Mouse (Mus musculus) neutrophil, adult 5-6 weeks (primary cell): Measurements from ENCODE around the gene Lrrc4. TPM values are rescaled to one million over a fixed set of nuclear protein-coding genes. Genes with fewer than 3 reads are reported as not detected.

Experiments
- ATAC-seq: fragments of 151-379, 151-347 bp; 2 replicates; pipeline ENCODE4 v1.8.0; 2017; ENCODE audit warnings: mild to moderate bottlenecking, moderate TSS enrichment; ENCODE audit not compliant: insufficient number of reproducible peaks, poor library complexity, low FRiP score, severe bottlenecking; ENCODE audit errors: extremely low read depth
- total RNA-seq: library from RNA; stranded (forward); fragments of 200-1000 nt; gene quantifications from 2 replicates; pipeline ENCODE4 v1.2.3, GENCODE M21; 2017

The Lrrc4 gene
- total RNA-seq, 1 experiment from 2014 or later = not detected

DNA sequence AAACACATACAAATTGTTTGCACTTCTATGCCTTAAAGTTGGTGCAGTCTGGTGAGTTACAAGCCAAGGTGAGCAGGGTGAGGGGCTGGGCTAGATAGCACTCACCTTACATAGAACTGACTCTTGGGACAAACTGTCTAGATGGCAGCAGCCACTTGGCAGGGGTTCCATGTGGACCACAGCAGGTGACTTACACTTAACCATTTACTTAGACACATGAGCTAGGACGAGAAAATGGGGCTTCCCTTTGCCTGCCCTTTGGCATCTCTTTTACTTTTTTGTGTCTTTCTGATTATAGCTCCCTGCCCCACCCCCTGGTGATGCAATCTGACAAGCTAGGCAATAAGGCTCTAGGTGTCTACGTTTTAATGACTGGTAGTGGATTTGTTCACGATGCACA, 82.3 kb downstream of the Lrrc4 start:
- ATAC-seq = no peak

DNA sequence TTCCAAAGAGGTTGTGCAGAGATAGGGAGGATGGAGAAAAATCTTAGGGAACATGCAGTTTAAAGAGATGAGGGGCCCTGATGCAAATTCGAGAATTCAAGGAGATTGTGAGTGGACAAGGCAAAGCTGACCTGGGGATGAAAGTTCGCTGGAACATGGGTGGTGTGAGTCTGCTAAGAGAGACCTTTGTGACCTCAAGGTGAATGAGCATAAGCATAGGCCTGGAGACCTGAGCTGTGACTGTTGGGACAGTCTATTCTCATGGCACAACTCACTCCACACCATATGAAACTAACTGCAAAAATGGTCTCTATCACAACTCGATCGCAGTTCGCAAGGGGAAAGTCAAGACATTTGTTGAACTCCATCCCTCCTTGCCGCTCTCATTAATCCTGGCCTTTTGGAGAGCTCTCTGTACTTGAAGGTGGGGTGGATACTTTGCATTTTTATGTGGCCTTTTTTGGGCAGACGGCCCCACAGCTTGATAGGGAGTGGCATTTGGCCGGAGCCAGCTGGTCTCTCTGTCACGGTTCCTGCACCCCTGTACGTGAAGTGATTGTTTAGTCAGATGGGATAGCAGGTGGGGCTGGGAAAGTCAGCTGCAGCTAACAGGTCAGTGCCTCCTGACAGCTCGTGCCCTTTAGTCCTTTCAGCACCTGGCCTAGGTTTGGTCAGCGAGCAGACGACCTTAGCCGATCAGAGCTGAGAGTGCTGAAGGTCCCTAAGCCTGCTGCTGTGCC, 83.4 kb downstream of the Lrrc4 start:
- ATAC-seq = no peak

DNA sequence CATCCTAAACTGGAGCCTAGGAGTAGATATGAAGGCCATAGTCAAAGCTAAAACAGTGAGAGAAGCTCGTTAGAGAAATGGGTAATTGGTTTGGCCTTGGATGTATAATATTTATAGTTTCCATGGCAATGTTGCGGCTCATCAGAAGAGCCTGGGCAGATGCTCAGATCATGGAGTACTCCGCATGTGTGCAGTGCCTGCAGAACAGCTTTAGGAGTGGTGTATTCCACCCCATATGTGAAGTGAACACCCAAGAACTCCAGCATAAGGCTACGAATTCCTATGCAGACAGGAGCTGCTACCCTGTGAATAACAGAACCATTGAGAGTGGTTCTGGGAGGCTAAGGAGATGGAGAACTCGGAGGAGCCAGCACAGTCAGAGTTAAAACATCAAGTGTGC, 84.5 kb downstream of the Lrrc4 start:
- ATAC-seq = no peak

DNA sequence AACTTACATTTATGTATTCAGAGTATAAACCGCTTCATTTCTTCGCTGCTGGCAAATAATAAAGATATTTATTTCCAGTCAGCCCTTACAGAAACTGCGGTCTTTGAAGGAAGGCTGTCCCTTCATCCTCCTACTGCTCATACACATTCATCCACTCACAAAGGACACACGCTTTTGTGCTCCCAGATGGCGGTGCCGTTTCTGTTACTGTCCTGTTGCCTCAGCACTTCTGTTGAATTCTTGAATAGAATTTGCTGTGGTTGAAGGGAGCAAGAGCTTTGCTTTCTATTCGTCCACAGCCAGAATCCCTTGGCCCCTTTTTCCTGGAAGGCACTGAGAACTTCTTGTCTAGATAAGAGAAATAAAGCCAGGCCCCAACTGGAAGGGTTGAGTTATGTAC, 85.7 kb downstream of the Lrrc4 start:
- ATAC-seq = no peak

DNA sequence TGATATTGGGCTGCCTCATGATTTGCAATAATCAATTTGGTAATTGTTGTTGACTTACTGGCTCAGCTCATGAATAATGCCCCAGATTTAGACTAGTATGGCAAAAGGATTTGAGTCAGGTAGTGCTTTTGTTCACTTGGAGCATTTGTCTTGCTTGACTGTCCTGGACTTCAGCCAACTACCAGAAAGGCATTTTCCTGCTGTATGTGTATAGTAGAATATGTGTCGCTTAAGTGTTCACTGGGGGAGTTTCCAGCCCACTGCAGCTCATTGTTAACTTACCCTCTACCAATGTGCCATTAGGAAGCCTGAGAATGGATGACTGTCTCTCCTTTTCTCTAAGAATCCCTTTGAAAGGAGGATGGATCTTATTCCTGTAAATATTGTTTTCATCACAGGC, 88.0 kb downstream of the Lrrc4 start:
- no peak for ATAC-seq

DNA sequence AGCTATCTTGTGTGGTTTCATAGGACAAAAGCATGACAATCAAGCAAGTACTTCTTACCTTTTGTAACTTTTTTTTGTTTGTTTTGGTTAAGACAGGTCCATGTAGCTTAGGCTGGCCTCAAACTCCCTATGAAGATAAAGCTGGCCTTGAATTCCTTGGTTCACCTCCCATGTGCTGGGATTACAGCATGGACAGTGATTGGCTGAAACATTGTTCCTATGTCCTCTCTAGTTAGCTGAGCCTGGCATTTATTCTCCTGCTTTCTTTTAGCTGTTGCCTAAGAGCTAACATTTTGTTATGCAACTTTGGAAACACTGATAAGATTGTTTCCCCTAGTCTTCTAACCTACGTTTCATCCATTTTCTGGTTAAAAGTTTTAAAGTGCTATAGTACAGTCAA, 93.9 kb downstream of the Lrrc4 start:
- ATAC-seq = no peak

DNA sequence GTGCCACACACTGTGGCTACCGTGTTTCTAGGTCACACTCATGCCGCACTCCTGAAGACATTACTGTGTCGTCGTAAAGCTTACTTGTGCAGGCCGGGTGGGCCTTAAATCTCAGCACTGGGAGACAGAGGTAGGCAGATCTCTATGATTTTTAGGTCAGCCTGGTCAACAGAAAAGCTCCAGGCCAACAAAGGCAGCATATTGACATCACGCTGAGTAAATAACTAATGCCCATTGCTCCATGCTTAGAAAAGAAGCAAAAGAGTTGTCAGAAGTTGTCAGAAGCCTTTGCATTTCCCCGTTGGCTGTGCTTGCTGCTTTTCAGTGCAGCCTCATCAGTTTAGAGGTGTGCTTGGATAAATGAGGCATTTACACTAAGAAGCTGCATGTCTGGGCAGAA, 94.9 kb downstream of the Lrrc4 start:
- no peak for ATAC-seq

DNA sequence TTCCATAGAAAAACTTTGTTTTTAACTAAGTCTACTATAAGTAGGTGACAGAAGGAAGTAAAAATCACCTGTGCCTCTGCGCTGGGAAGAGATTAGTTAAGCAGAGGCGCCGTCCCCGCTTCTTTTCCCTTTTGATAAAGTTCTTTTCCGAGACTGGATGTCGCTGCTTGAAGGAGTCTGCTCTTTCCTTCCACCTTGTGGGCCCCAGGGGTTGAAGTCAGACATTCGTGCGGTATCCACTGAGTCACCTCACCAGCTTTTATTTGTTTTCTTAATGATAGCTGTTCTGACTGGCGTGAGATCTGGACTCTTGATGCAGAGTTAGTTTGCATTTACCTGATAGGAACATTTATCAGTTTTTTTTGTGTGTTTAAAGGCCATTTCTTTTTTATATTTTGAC, 96.4 kb downstream of the Lrrc4 start:
- no peak for ATAC-seq

DNA sequence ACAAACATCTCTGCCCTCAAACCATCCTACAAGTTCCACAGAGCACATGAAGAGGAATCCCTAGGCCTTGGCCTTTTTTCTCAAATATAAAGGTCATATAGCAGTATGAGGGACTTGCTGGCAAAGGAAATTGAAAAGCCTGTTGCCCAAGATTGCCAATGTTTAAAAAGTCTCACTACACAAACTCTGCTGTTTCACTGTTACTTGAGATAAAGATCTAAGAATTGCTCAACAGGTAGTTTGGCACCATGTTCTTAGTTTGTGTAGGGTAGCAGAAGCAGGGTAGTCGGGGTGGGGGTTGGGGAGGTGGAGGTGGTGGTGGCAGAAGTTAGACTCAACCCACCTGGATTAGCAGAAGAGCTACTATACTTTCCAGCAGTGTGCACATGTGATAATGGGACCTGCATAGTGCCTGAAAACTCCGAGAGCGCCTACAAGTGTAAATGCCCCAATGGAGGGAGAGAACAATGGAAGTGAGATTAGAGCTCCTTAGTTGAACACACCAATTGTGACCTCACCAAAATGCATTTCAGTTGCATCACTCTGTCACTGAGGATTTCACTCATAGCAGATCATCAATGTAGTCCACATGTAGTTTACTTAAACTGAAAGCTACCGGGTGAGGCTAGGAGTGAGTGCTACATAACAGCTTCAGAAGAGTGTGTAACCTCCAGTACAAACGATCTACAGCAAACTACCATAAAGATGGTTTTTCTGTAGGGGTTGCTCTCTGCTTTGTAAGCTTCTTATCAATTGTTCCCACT, 97.5 kb downstream of the Lrrc4 start:
- ATAC-seq = no peak

DNA sequence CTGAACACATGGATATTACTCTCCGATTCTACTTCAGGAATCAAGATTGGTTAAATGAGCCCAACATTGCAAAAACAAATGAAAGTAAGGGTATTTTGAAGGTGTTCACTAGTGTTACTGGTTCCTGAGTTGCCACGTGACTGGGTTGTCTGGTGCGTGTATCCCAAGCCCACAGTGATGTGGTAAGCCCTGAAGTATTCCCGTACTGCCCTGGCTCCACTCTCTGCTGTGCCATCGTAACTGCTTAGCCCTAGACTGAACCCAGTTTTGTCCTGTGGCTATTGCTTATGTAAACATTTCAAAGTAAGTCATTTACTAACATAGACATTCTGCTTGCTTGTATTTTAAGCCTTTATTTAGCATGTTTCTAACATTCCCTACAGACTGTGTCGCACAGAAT, 100.3 kb downstream of the Lrrc4 start:
- no peak for ATAC-seq

DNA sequence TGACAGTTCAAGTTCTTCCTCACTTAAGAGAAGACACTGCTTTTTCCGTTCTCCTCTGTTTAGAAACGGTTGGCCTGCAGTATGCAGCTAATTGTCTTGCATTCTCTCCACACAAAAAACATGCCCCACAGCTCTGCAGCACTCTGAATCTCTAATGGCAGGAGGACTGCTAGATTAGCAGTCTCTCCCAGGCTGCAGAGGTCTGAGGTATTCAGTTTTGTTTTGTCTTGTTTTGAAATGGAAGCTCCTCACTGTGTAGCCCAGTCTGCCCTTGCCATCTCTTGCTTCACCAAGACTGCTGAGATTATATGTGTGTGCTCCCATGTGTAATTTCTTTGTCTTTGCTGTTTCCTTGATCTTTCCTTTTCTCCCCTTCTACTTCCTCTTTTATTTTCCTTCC, 101.9 kb downstream of the Lrrc4 start:
- no peak for ATAC-seq

DNA sequence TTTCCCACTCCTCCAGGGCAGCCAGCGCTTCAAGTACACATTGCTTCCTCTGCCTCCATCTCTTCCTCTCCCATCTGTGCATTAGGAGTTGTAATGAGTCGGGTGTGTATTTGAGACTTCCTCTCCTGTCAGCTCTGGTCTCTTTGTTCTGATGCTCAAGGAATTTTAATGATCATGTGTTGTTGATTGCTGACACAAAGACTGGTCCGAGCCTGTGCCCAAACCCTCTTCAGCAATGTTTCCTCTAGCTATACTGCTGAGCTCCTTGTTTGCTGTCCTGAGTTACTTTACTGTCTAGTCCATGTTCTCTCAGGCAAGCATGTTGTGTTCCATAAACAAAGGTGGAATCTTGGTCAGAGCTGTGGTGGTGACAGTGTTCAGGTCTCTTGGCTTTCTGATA, 102.3 kb downstream of the Lrrc4 start:
- no peak for ATAC-seq

DNA sequence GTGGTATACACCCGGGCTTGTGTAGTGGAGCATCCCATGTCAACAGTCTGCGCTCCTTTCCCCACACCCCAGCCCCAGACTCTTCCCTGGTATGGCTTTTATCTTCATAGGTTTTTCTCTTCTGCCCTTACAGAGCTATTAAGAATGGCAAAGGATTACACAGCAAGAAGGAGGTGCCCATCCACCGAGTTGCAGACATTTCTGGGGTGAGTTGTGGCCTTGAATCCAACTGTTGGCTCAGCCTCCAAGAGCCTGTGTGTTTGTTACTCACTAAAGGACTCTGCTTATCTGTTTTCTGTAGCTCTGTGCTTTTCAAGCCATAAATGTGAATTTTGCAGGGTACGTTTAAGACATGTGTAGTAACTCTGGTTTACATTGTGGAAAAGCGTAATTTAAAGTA, 106.8 kb downstream of the Lrrc4 start:
- no peak for ATAC-seq

DNA sequence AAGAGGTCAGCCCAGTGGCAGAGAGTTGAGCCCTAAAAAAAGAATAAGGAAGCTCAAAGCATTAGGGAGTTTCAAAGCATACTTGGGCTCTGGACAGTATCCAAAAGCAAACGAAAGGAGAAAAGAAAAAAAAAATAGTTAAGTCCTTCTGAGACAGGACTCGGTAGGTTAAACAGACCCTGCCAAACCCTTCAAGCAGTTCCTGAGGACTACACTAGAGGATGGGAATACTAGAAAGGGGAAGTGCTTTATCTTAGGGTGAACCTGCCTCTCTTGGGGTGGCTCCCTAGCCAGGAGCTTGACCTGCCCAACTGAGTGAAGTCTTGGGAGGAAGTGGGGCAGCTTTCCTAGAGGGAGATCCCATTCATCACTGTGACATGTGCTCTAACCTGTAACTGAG, 108.5 kb downstream of the Lrrc4 start:
- no peak for ATAC-seq

DNA sequence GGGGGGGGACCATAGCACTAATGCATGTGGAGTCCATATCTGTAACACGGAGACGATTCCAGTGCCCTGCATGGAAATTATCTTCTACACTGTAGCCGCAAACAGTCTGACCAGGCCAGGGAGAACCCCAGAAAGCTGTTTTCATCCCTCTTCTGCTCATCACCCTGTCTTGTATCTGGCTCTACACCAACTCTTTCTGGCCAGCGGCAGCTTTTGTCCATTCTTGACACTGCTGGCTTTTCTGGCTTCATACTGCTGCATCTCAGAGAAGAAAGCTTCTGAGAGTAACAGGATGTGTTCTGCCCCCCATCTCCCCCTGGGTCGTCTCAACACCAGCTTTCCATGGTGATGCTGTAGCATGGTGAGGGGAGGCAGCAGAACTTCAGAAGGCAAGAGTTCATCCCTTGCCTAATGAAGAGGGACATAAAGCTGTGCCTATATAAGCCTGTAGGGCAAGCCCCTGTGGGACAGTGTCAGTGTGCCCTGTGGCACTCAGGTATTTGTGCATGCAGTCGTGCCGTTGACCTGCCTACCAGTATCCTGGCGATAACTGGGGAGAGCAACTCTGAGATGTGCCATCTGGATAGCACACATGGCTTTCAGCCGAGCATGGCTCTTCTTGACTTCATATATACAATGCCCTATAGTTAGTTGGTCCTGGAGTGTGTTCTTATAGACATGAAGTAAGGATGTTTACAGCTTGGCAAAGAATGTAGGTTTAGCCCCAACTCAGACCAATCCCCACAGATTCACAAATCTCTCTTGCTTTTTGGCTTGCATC, 111.0 kb downstream of the Lrrc4 start:
- no peak for ATAC-seq

DNA sequence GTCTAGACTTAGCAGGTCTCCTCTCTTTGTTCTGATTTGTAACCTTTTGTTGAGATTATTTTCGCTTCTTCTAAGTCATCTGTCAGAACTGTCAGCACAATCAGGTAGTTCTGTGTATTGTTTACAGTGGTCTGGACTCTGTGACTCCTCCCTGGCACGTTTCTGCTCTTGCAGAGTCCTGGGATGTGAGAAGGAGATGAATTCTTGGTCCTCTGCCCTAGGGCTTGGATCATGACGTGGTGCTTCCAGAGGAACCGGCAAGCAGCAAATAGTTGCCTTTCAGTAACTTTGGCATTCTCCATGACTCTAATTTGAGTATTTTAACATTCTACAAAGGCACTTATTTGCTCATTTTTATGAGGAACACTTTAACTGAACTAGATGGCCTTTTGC, 113.7 kb downstream of the Lrrc4 start:
- no peak for ATAC-seq

DNA sequence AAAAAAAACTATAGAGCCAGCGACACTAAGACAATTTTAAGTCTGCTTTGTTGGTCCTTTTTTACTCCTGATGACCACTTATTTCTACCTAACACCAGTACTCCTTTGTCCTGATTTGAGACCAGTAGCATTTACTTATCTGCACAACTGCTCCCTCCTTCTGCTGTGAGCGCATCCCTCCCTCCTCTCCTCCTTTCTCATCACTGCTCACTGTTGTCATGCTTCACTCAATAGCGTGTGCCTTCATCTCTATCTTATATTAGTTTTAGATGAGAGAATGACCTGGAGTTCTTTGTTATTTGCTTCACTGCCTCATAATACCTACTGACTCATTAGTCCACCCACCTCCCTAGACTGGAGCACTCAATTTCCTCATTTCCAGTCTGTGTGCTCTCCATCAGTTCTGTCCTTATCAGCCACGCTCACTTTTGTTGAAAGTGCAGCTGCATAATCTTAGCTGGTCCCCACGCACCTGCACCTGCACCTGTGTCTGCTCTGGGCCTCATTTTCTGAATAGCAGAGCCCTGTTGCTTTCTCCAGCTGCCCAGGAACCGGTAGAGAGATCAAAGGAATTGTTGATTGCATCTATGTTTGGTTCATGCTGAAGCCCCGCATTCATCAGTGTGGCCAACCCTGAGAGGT, 114.2 kb downstream of the Lrrc4 start:
- no peak for ATAC-seq

DNA sequence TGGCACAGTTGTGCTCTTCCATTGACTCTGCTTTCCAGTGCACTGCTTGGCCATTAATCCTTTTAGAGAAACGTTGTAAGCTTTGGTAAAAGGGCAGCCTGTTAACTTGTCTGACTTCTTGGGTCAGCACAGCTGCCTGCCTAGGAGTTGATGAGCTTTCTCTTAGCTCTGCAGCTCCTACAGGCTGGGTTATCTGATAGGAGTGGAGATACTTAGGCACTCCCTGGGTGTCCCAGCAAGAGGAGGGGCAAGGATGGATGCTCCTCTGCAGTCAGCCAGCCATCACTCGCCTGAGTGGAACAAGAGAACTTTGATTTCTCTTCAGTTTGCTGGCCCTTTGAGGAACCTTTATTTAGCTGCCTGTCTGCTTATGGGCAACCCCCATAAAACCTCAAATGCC, 121.5 kb downstream of the Lrrc4 start:
- no peak for ATAC-seq

DNA sequence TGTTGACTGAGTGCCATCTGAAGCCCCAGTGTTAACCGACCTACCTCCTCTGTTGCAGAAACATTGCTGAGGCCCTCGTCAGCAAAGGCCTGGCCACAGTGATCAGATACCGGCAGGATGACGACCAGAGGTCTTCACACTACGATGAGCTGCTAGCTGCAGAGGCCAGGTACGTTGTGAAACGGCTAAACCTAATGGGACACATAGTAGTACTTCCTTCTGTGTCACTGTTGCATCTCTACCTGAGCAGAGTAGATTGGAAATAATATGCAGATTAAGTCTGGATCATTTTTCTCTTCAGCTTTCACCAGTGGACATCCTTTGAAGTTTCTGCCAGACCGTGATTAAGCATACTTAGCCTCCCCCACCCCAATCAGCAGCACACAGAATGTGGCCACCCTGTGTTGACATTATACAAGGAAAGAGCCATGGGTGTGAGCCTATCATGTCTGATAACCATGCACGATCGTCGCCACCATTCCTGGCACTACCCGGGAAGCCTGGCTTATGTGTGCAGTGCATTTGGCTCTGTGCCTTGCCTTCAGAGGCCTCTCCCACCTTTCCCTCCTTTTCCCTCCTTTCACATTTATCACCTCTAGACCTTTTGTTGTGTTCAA, 124.5 kb downstream of the Lrrc4 start:
- ATAC-seq = no peak
